Mouse (Mus musculus) megakaryocyte, embryonic 14.5 days (primary cell): ENCODE measurements at regions not wholly inside any gene's neighbourhood (a gene's known extent, or its start where the extent isn't known, plus 50 kb on each side); places are given as distances from the start of the nearest gene placed in this dataset.

Experiments used
- FLI1 ChIP-seq: IDR thresholded peaks from 2 replicates; pipeline ENCODE4 v1.6.1; 2012; ENCODE audit warnings: low read length, inconsistent platforms, mixed read lengths
- GATA1 ChIP-seq: IDR thresholded peaks from 3 replicates; pipeline ENCODE4 v1.6.1; 2012; ENCODE audit warnings: mixed read lengths, low read length, inconsistent platforms, borderline replicate concordance

DNA sequence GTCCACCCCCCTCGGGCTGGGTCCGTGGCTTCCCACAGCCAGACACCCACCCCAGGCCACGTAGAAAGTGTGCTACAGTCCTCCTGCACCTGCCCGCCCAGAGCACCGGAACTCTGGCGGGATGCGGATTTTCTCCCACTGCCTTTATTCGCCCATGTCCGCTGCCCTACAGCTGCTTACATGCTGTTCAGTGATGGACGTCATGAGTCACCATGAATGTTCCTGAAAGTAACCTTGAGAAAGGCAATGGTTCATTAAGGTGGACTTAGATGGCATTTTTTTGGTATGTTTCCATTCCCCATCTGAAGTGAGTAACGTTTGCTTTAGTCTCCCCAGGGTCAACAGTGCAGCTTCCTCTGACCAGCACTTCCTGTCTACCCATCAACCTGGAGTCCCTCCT lies 497.8 kb downstream of the Dcdc2c start:
- no peak for TF ChIP-seq GATA1
- TF ChIP-seq FLI1 = no peak
